Mouse (Mus musculus): Measurements from ENCODE around the gene Gm20816. TPM values are rescaled to one million over a fixed set of nuclear protein-coding genes. Genes with fewer than 3 reads are reported as not detected.
"Not testable (repeated sequence)": the region's sequence is repeated elsewhere in the genome, so short reads cannot be mapped to it uniquely, and the experiment has no call there.

Gm20816 gene
- polyA plus RNA-seq (2012; rRNA removed), result 0.67 and 0.94 TPM in 2 replicates

DNA sequence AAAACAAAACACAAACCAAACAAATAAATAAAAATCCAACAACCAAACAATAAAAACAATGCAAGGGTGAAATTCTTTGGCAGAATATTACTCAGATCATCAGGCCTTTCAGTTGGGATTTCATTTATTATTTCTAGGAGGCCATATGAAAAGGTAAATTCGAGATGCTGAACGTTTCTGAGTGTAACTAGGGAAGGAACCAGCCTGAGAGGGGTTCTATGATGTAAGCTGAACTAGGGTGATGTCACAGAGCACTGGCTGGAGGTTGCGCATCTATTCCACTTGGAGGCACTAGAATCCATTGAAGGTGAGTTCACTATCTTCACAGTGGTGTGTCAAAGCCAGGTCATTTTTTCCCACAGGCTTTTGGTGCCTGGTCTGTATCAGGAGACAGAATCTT lies at the start of gene Gm20816:
Gm20816 (plus strand) TSS at position 301 of the 400 bp plus-strand sequence.
- not testable (repeated sequence) for H3K27ac ChIP-seq (ENCODE audit: control insufficient read depth, insufficient read depth, low read depth, low read length); H3K36me3 ChIP-seq (ENCODE audit: control insufficient read depth, insufficient read depth, low read length); H3K4me3 ChIP-seq (ENCODE audit: control insufficient read depth, low read depth, low read length)

More for the DNA sequence above, at the start of gene Gm20816:
- not testable (repeated sequence) for H3K27me3 ChIP-seq (ENCODE audit: control insufficient read depth, insufficient read depth, low read length); H3K4me1 ChIP-seq (ENCODE audit: control insufficient read depth, insufficient read depth, low read length)

Other genes starting within 250 kb of the Gm20816 start
- 0.46 TPM in 1 of 2 replicates, not detected in the other for gene Gm20937, start 243.1 kb upstream of the Gm20816 start, polyA plus RNA-seq (2012; rRNA removed)